25 mouse cellular contexts compared by ENCODE assay signal in genomic region chr12:85834543-85834942, GRCm38 (mm10).
"Had no signal": no experiment of that assay in that cellular context is flagged by ENCODE, and none has a peak within 500 bp of the region (broad histone marks: within the 10 kb centered on the region; RNA-seq: fewer than 3 reads in every experiment).

No protein-coding gene starts in this region.

- H3K27me3 ChIP-seq: heart, embryonic 13.5 days; hindbrain, embryonic 13.5 days; hindbrain, embryonic 15.5 days; kidney, embryonic 15.5 days; limb, embryonic 13.5 days; limb, embryonic 15.5 days; liver, embryonic 12.5 days had no signal

- H3K9ac ChIP-seq: forebrain, postnatal 0 days; heart, embryonic 13.5 days; hindbrain, embryonic 13.5 days; hindbrain, embryonic 15.5 days; kidney, embryonic 15.5 days; limb, embryonic 13.5 days; limb, embryonic 15.5 days; liver, embryonic 12.5 days; liver, embryonic 14.5 days had no signal

- H3K27ac ChIP-seq: heart, embryonic 10.5 days; heart, embryonic 13.5 days; hindbrain, embryonic 13.5 days; hindbrain, embryonic 15.5 days; hindbrain, postnatal 0 days; kidney, embryonic 15.5 days; kidney, postnatal 0 days; limb, embryonic 13.5 days; limb, embryonic 15.5 days; liver, embryonic 12.5 days; liver, embryonic 14.5 days had no signal

- ATAC-seq: forebrain, postnatal 0 days; hindbrain, postnatal 0 days; intestine, embryonic 16.5 days; liver, embryonic 12.5 days had no signal

- DNase-seq: forebrain, postnatal 0 days; gastrocnemius, postnatal 14 days; gastrocnemius, postnatal 36 days; heart, adult 18-20 months; heart, postnatal 10 days; kidney, adult 11 months; kidney, adult 2 months; kidney, adult 9 months; kidney, postnatal 14 days; kidney, postnatal 36 days; layer of hippocampus, postnatal 36 days; left cerebral cortex, postnatal 4 days; lung, adult 18-20 months had no signal

- H3K4me3 ChIP-seq: heart, embryonic 10.5 days; heart, embryonic 13.5 days; hindbrain, embryonic 13.5 days; hindbrain, embryonic 15.5 days; kidney, embryonic 15.5 days; limb, embryonic 13.5 days; limb, embryonic 15.5 days; liver, embryonic 12.5 days had no signal

- H3K9me3 ChIP-seq: heart, embryonic 10.5 days; heart, embryonic 13.5 days; hindbrain, embryonic 13.5 days; hindbrain, embryonic 15.5 days; kidney, embryonic 15.5 days; limb, embryonic 13.5 days; limb, embryonic 15.5 days; liver, embryonic 12.5 days had no signal

- H3K4me1 ChIP-seq: heart, embryonic 10.5 days; hindbrain, embryonic 13.5 days; hindbrain, embryonic 15.5 days; kidney, embryonic 15.5 days; limb, embryonic 13.5 days; limb, embryonic 15.5 days; liver, embryonic 12.5 days had no signal

- H3K4me2 ChIP-seq: heart, embryonic 13.5 days; hindbrain, embryonic 13.5 days; hindbrain, embryonic 15.5 days; kidney, embryonic 15.5 days; limb, embryonic 13.5 days; limb, embryonic 15.5 days; liver, embryonic 12.5 days had no signal
